Mouse (Mus musculus): ENCODE data around the gene Slc6a12. TPM values are rescaled to one million over a fixed set of nuclear protein-coding genes. Genes with fewer than 3 reads are reported as not detected.

Slc6a12 gene
- under 1 TPM in 1 of 2 experiments, not detected in 1; 0.32 TPM for total RNA-seq (2021)
- long read RNA-seq, experiment 1, partial matches to known transcripts, result 1 of 1 reads
- long read RNA-seq, experiment 1, other reads (novel, unspliced or antisense), result 0 of 1 reads
- long read RNA-seq, experiment 2, partial matches to known transcripts, result 0 of 1 reads
- long read RNA-seq, experiment 2, other reads (novel, unspliced or antisense), result 1 of 1 reads

GRCm38 (mm10) chr6:121343026-121343770 lies at the start of gene Slc6a12:
Gene Slc6a12 (plus strand): TSS chr6:121343076.
- DNase-seq, result no peak

GRCm38 (mm10) chr6:121299317-121299716 lies 43.6 kb upstream of the Slc6a12 start:
- no peak for DNase-seq

GRCm38 (mm10) chr6:121299954-121300353 lies 42.9 kb upstream of the Slc6a12 start, which contains the start of gene Slc6a13:
Gene Slc6a13 (plus strand): TSS chr6:121300227.
- DNase-seq, result peak; percentile 18

GRCm38 (mm10) chr6:121300504-121300903 lies 42.4 kb upstream of the Slc6a12 start:
- no peak for DNase-seq

GRCm38 (mm10) chr6:121303466-121304220 lies 39.2 kb upstream of the Slc6a12 start:
- no peak for DNase-seq

GRCm38 (mm10) chr6:121304630-121305029 lies 38.2 kb upstream of the Slc6a12 start:
- no peak for DNase-seq

GRCm38 (mm10) chr6:121305571-121305970 lies 37.3 kb upstream of the Slc6a12 start:
- no peak for DNase-seq

- no peak for DNase-seq
Measured at GRCm38 (mm10) chr6:121310984-121311383, 31.9 kb upstream of the Slc6a12 start.

GRCm38 (mm10) chr6:121319099-121319498 lies 23.8 kb upstream of the Slc6a12 start:
- DNase-seq, result no peak

GRCm38 (mm10) chr6:121322381-121323110 lies 20.3 kb upstream of the Slc6a12 start:
- DNase-seq, result no peak

- no peak for DNase-seq
Measured at GRCm38 (mm10) chr6:121325298-121325697, 17.6 kb upstream of the Slc6a12 start.

- no peak for DNase-seq
Measured at GRCm38 (mm10) chr6:121325740-121326139, 17.1 kb upstream of the Slc6a12 start.

GRCm38 (mm10) chr6:121326486-121327069 lies 16.3 kb upstream of the Slc6a12 start:
- peak; percentile 49 for DNase-seq

GRCm38 (mm10) chr6:121328417-121328884 lies 14.4 kb upstream of the Slc6a12 start:
- peak; percentile 33 for DNase-seq

- DNase-seq, result no peak
Measured at GRCm38 (mm10) chr6:121329848-121330508, 12.9 kb upstream of the Slc6a12 start.

- no peak for DNase-seq
Measured at GRCm38 (mm10) chr6:121335841-121336240, 7.0 kb upstream of the Slc6a12 start.

- no peak for DNase-seq
Measured at GRCm38 (mm10) chr6:121336558-121336957, 6.3 kb upstream of the Slc6a12 start.

- no peak for DNase-seq
Measured at GRCm38 (mm10) chr6:121337229-121337628, 5.6 kb upstream of the Slc6a12 start.

GRCm38 (mm10) chr6:121337770-121338518 lies 4.9 kb upstream of the Slc6a12 start:
- peak; percentile 74 for DNase-seq

- DNase-seq, result no peak
Measured at GRCm38 (mm10) chr6:121338519-121338896, 4.4 kb upstream of the Slc6a12 start.

All from gastrocnemius, postnatal 25 days (tissue).